Mouse (Mus musculus): ENCODE data around the gene Angptl8.

DNA sequence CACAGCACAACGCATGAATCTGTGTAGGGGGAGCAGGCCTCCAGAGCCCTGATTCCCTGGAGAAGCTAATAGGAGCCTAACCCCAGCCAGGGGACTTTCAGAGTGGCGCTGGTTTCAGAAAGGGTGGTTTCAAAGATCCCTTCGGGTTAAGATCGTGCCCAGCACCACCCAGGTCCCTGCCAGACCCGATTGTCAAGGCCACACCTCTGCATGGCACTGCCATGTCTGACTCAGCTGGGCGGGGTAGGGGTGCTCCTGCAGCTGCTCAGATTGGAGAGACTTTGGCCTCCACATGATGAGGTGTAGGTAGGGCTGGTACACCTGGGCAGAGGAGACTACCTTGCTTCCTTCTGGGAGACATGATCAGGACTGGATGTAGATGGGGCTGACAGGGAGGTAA lies 19.6 kb downstream of the Angptl8 start:
- TF ChIP-seq MYOD1 (IDR thresholded peaks at IDR 0.05; ENCODE audit: control insufficient read depth, insufficient read length, low read depth) (no peak), MYOG (IDR thresholded peaks at IDR 0.05; ENCODE audit: control insufficient read depth, extremely low read depth, insufficient read length) (no peak), CTCF (IDR thresholded peaks at IDR 0.05; ENCODE audit: control insufficient read depth, insufficient read depth, insufficient read length) (no peak), MAX (IDR thresholded peaks at IDR 0.05) (no peak), USF1 (IDR thresholded peaks at IDR 0.05; ENCODE audit: low read depth) (no peak), CEBPB (IDR thresholded peaks at IDR 0.05; ENCODE audit: low read depth) (no peak)

Data from C2C12 (cell line).